Mouse (Mus musculus) ES-Bruce4 (cell line): ENCODE results near the gene Pik3c2b.

Source experiments
- CTCF ChIP-seq: IDR thresholded peaks from one replicate; pipeline ENCODE4 v1.8.1; 2011; ENCODE audit warnings: low read depth, low read length
- EP300 ChIP-seq: IDR thresholded peaks from 2 replicates; pipeline ENCODE4 v1.6.1; 2011; ENCODE audit warnings: low read depth, low read length; ENCODE audit not compliant: insufficient read depth
- POLR2A ChIP-seq: IDR thresholded peaks from one replicate; pipeline ENCODE4 v1.8.1; 2011; ENCODE audit warnings: low read length; ENCODE audit not compliant: insufficient read depth

DNA sequence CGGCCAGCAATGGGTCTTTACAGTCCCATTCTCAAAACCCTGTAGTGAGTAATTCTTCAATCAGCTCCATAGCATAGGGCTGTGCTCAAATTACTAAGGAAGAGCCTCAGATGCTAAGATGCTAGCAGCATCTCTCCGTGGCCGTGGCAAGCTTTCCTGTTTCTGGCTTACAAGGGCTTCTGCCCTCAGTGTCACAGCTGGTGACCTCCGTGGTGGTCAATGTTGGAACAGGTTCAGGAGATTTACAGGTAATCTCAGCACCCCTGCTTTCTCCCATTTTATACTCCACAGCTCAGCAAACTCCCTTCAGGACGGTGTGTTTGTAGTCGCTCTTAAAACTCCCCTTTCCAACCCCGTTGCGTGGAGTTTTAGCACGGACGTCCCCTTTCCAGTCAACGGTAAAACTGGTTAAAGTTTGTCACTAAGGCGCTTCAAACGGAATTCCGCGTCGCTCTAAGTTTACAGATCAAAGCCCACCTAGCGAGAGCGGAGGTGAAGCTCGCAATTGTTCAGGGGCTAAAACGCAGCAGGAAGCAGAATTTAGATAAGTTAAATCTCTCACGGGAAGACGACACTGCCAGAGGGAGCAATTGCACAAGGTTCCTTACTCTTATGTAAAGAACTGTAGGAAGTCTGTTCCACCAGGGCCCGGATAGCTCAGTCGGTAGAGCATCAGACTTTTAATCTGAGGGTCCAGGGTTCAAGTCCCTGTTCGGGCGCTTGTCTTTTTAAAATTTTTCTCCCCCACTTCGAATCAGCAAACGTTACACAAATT is 12.0 kb upstream of the Pik3c2b start:
- TF ChIP-seq CTCF: no peak
- no peak for TF ChIP-seq POLR2A
- TF ChIP-seq EP300: no peak
